Mouse (Mus musculus) ovary, postnatal 36 days (tissue): ENCODE results near the gene Tpst1.
A peak's percentile ranks its signal among the peaks of the same experiment; 100 is the strongest.

Experiments
- DNase-seq: peaks from one replicate; pipeline ENCODE4 v3.0.0; 2022; ENCODE audit warnings: low spot score, mixed read lengths

The Tpst1 gene

GRCm38 (mm10) chr5:130052955-130053354 lies 20.2 kb upstream of the Tpst1 start:
- DNase-seq: no peak

- no peak for DNase-seq
These were observed 17.4 kb upstream of the Tpst1 start for GRCm38 (mm10) chr5:130055688-130056087.

- no peak for DNase-seq
These were observed 16.8 kb upstream of the Tpst1 start for GRCm38 (mm10) chr5:130056303-130056702.

GRCm38 (mm10) chr5:130059413-130060328 lies 13.5 kb upstream of the Tpst1 start:
- DNase-seq: no peak

GRCm38 (mm10) chr5:130060329-130060665 lies 12.8 kb upstream of the Tpst1 start:
- DNase-seq: no peak

GRCm38 (mm10) chr5:130062096-130062495 lies 11.0 kb upstream of the Tpst1 start:
- DNase-seq: no peak

- DNase-seq: no peak
These were observed 9.4 kb upstream of the Tpst1 start for GRCm38 (mm10) chr5:130063760-130064159.

- no peak for DNase-seq
These were observed 7.5 kb upstream of the Tpst1 start for GRCm38 (mm10) chr5:130065579-130065978.

GRCm38 (mm10) chr5:130067841-130068264 lies 5.3 kb upstream of the Tpst1 start:
- DNase-seq: no peak

GRCm38 (mm10) chr5:130074491-130074890 lies 1.4 kb downstream of the Tpst1 start:
- DNase-seq: no peak

- no peak for DNase-seq
These were observed 3.3 kb downstream of the Tpst1 start for GRCm38 (mm10) chr5:130076396-130076795.

- no peak for DNase-seq
These were observed 5.1 kb downstream of the Tpst1 start for GRCm38 (mm10) chr5:130078096-130078833.

- DNase-seq: no peak
These were observed 5.7 kb downstream of the Tpst1 start for GRCm38 (mm10) chr5:130078834-130079156.

GRCm38 (mm10) chr5:130079202-130080050 lies 6.3 kb downstream of the Tpst1 start:
- peak; percentile 97 for DNase-seq

- DNase-seq: no peak
These were observed 7.0 kb downstream of the Tpst1 start for GRCm38 (mm10) chr5:130080051-130080681.

- no peak for DNase-seq
These were observed 8.2 kb downstream of the Tpst1 start for GRCm38 (mm10) chr5:130081181-130081881.

GRCm38 (mm10) chr5:130082431-130082830 lies 9.3 kb downstream of the Tpst1 start:
- no peak for DNase-seq

GRCm38 (mm10) chr5:130084271-130084670 lies 11.1 kb downstream of the Tpst1 start:
- DNase-seq: no peak

GRCm38 (mm10) chr5:130088008-130088407 lies 14.9 kb downstream of the Tpst1 start:
- no peak for DNase-seq

- no peak for DNase-seq
These were observed 15.5 kb downstream of the Tpst1 start for GRCm38 (mm10) chr5:130088612-130089011.

- DNase-seq: no peak
These were observed 16.1 kb downstream of the Tpst1 start for GRCm38 (mm10) chr5:130089177-130089576.
